Mouse (Mus musculus) layer of hippocampus, adult 11-12 months (tissue): ENCODE measurements at regions not wholly inside any gene's neighbourhood (a gene's known extent, or its start where the extent isn't known, plus 50 kb on each side); places are given as distances from the start of the nearest gene placed in this dataset.

Source experiments
- DNase-seq: peaks from one replicate; pipeline ENCODE4 v3.0.0; 2022; ENCODE audit warnings: low spot score

- DNase-seq: no peak
Measured at GRCm38 (mm10) chr13:59962676-59963664, 140.0 kb upstream of the Tut7 start.

GRCm38 (mm10) chr13:59956441-59956840 lies 133.5 kb upstream of the Tut7 start:
- no peak for DNase-seq

GRCm38 (mm10) chr13:59952809-59953208 lies 129.9 kb upstream of the Tut7 start:
- DNase-seq: no peak

GRCm38 (mm10) chr13:59952116-59952515 lies 129.2 kb upstream of the Tut7 start:
- no peak for DNase-seq

GRCm38 (mm10) chr13:59950281-59950680 lies 127.3 kb upstream of the Tut7 start:
- no peak for DNase-seq

GRCm38 (mm10) chr13:59949471-59949870 lies 126.5 kb upstream of the Tut7 start:
- DNase-seq: no peak

- DNase-seq: peak; percentile 28
Measured at GRCm38 (mm10) chr13:59948496-59949138, 125.7 kb upstream of the Tut7 start.

- no peak for DNase-seq
Measured at GRCm38 (mm10) chr13:59947461-59947860, 124.5 kb upstream of the Tut7 start.

GRCm38 (mm10) chr13:59946509-59946908 lies 123.6 kb upstream of the Tut7 start:
- no peak for DNase-seq

GRCm38 (mm10) chr13:59945631-59946030 lies 122.7 kb upstream of the Tut7 start:
- no peak for DNase-seq

GRCm38 (mm10) chr13:59943602-59944140 lies 120.7 kb upstream of the Tut7 start:
- no peak for DNase-seq

GRCm38 (mm10) chr13:59943020-59943419 lies 120.1 kb upstream of the Tut7 start:
- no peak for DNase-seq

- no peak for DNase-seq
Measured at GRCm38 (mm10) chr13:59941519-59941918, 118.6 kb upstream of the Tut7 start.

- DNase-seq: no peak
Measured at GRCm38 (mm10) chr13:59940414-59941205, 117.7 kb upstream of the Tut7 start.

GRCm38 (mm10) chr13:59939886-59940285 lies 116.9 kb upstream of the Tut7 start:
- DNase-seq: no peak

- DNase-seq: no peak
Measured at GRCm38 (mm10) chr13:59937147-59937546, 114.2 kb upstream of the Tut7 start.

GRCm38 (mm10) chr13:59934556-59934955 lies 111.6 kb upstream of the Tut7 start:
- peak; percentile 19 for DNase-seq

- DNase-seq: no peak
Measured at GRCm38 (mm10) chr13:59934093-59934492, 111.1 kb upstream of the Tut7 start.

GRCm38 (mm10) chr13:59927379-59928111 lies 104.6 kb upstream of the Tut7 start:
- DNase-seq: no peak

GRCm38 (mm10) chr13:59925845-59926481 lies 103.0 kb upstream of the Tut7 start:
- no peak for DNase-seq

- no peak for DNase-seq
Measured at GRCm38 (mm10) chr13:59917185-59917584, 94.2 kb upstream of the Tut7 start.
